Mouse (Mus musculus): Measurements from ENCODE around the gene Gm20878. TPM values are rescaled to one million over a fixed set of nuclear protein-coding genes. Genes with fewer than 3 reads are reported as not detected.
"Not testable (repeated sequence)": the region's sequence is repeated elsewhere in the genome, so short reads cannot be mapped to it uniquely, and the experiment has no call there.

Gene Gm20878
- polyA plus RNA-seq (2015; fragmentation: Nextera tagmentation; extraction: Ambion mirVana): 1.9 and 2.2 TPM in 2 replicates

DNA sequence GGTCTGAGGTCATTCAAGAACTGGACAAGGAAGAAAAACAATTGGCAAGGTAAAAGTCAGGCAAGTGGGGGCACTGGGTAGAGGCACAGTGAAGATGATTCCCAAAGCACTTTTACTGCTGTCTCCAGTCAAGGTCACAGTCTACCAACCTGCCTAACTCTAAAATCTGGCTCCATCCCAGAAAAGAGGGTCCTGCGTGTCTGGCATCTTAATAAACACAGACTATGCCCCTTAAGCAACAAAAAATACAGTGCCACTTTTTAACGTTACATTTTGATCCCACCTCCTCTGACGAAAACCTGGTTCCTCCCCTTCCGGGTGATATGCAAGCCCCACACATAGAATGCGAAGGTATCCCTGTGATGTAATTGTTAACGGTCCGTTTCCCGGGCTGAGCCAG is at the start of gene Gm20878:
Gene Gm20878 (plus strand): TSS at position 301 of the 400 bp plus-strand sequence.
- not testable (repeated sequence) for H3K9ac ChIP-seq; H3K4me2 ChIP-seq; H3K4me3 ChIP-seq (replicated peaks); ATAC-seq (replicated peaks; ENCODE audit: low FRiP score); H3K27ac ChIP-seq; H3K27me3 ChIP-seq; H3K9me3 ChIP-seq (replicated peaks); H3K4me1 ChIP-seq; H3K36me3 ChIP-seq
- no CpG with 5 or more reads among the region's 8 CpGs for WGBS

DNA sequence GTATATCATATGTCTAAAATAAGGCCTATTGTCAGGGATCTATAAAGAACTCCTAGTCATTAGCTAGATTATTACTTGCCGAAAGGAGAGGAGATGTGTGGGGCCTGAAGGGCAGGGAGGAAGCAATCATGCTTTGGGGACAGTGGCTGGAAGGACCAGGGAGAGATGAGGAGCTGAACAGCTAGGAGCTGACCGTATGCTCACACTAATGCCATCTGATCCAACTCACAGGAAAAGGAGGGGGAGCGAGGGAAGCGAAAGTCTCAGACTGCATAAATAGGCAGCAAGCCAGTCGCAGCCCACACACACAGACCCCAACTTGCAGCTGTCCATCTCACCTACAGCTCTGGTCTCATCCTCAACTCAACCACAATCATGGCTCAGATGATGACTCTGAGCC is 38.1 kb upstream of the Gm20878 start, which contains the start of gene Gm21541:
Gene Gm21541 (plus strand): TSS at position 301 of the 400 bp plus-strand sequence.
- ATAC-seq (replicated peaks; ENCODE audit: low FRiP score); H3K27me3 ChIP-seq; H3K9me3 ChIP-seq (replicated peaks); H3K36me3 ChIP-seq; H3K4me1 ChIP-seq; H3K4me2 ChIP-seq; H3K4me3 ChIP-seq (replicated peaks); H3K9ac ChIP-seq; H3K27ac ChIP-seq: not testable (repeated sequence)
- no CpG with 5 or more reads among the region's 5 CpGs for WGBS

DNA sequence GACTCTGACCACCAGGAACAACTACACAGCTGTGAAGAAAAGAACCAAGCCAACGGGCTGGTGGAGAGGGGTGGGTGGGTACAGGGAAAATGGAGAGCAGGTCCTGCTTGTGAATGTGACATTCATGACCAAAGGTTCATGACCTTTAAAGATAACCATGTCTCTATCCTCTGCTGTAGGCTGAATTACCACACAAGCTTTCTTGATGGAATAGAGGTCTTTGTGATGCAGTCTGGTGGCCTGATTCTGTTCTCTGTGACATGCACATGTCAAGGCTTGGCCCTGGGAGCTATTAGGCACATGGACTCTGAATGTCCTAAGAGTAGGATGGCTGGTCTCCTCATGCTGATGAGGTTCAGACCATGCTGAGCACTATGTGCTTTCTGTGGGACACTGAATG is 24.4 kb downstream of the Gm20878 start, which contains the start of gene Fam205a4:
Gene Fam205a4 (plus strand): TSS at position 301 of the 400 bp plus-strand sequence.
- not testable (repeated sequence) for ATAC-seq (replicated peaks; ENCODE audit: low FRiP score); H3K4me2 ChIP-seq; H3K4me3 ChIP-seq (replicated peaks); H3K27ac ChIP-seq; H3K27me3 ChIP-seq; H3K4me1 ChIP-seq; H3K9ac ChIP-seq; H3K36me3 ChIP-seq; H3K9me3 ChIP-seq (replicated peaks)
- no CpG with 5 or more reads among the region's 1 CpGs for WGBS

Other genes with a start within 250 kb of the Gm20878 start
- gene Cntfr, start 244.5 kb upstream of the Gm20878 start, polyA plus RNA-seq (2015; fragmentation: Nextera tagmentation; extraction: Ambion mirVana): 19.8 and 22.1 TPM in 2 replicates
- 137 and 157 TPM in 2 replicates for gene Il11ra1, start 241.6 kb upstream of the Gm20878 start, polyA plus RNA-seq (2015; fragmentation: Nextera tagmentation; extraction: Ambion mirVana)
- 76.2 and 83.6 TPM in 2 replicates for gene Rpp25l, start 228.0 kb upstream of the Gm20878 start, polyA plus RNA-seq (2015; fragmentation: Nextera tagmentation; extraction: Ambion mirVana)
- gene Dctn3, start 218.4 kb upstream of the Gm20878 start, polyA plus RNA-seq (2015; fragmentation: Nextera tagmentation; extraction: Ambion mirVana): 128 and 132 TPM in 2 replicates
- gene Arid3c, start 210.4 kb upstream of the Gm20878 start, polyA plus RNA-seq (2015; fragmentation: Nextera tagmentation; extraction: Ambion mirVana): 0.12 and 0.17 TPM in 2 replicates
- gene Galt, start 186.3 kb upstream of the Gm20878 start, polyA plus RNA-seq (2015; fragmentation: Nextera tagmentation; extraction: Ambion mirVana): 50.7 and 52.5 TPM in 2 replicates
- gene Sigmar1, start 185.4 kb upstream of the Gm20878 start, polyA plus RNA-seq (2015; fragmentation: Nextera tagmentation; extraction: Ambion mirVana): 79.7 and 87.4 TPM in 2 replicates
- gene Ccl27a, start 167.3 kb upstream of the Gm20878 start, polyA plus RNA-seq (2015; fragmentation: Nextera tagmentation; extraction: Ambion mirVana): 36.5 and 42.4 TPM in 2 replicates
- 21.7 and 22.4 TPM in 2 replicates for gene Gm21541, start 38.0 kb upstream of the Gm20878 start, polyA plus RNA-seq (2015; fragmentation: Nextera tagmentation; extraction: Ambion mirVana)
- gene Fam205a4, start 24.5 kb downstream of the Gm20878 start, polyA plus RNA-seq (2015; fragmentation: Nextera tagmentation; extraction: Ambion mirVana): 0.21 TPM in 2 replicates
- not detected in 2 replicates for gene Gm21093, start 93.2 kb downstream of the Gm20878 start, polyA plus RNA-seq (2015; fragmentation: Nextera tagmentation; extraction: Ambion mirVana)
- not detected in 2 replicates for gene Gm3893, start 149.6 kb downstream of the Gm20878 start, polyA plus RNA-seq (2015; fragmentation: Nextera tagmentation; extraction: Ambion mirVana)
- gene Gm13304, start 173.2 kb downstream of the Gm20878 start, polyA plus RNA-seq (2015; fragmentation: Nextera tagmentation; extraction: Ambion mirVana): 12.0 TPM in 1 of 2 replicates, not detected in the other
- gene Gm13306, start 211.9 kb downstream of the Gm20878 start, polyA plus RNA-seq (2015; fragmentation: Nextera tagmentation; extraction: Ambion mirVana): not detected in 2 replicates
- 0.52 TPM in 1 of 2 replicates, not detected in the other for gene Gm13305, start 227.0 kb downstream of the Gm20878 start, polyA plus RNA-seq (2015; fragmentation: Nextera tagmentation; extraction: Ambion mirVana)

Measured in kidney, embryonic 15.5 days (tissue).